Mouse (Mus musculus) C2C12 (cell line): ENCODE measurements at regions not wholly inside any gene's neighbourhood (a gene's known extent, or its start where the extent isn't known, plus 50 kb on each side); places are given as distances from the start of the nearest gene placed in this dataset.

ENCODE experiments used
- H3K27me3 ChIP-seq: one replicate; pipeline ENCODE4 v1.6.1; 2011; ENCODE audit not compliant: control insufficient read depth, insufficient read depth, insufficient read length
- H3K36me3 ChIP-seq: one replicate; pipeline ENCODE4 v1.6.1; 2011; ENCODE audit not compliant: control insufficient read depth, insufficient read depth
- H3K4me3 ChIP-seq: one replicate; pipeline ENCODE4 v1.5.1; 2011; ENCODE audit warnings: mild to moderate bottlenecking, control low read depth; ENCODE audit not compliant: poor library complexity, insufficient read depth, severe bottlenecking
- H3K79me2 ChIP-seq: one replicate; pipeline ENCODE4 v1.6.1; 2011; ENCODE audit not compliant: control insufficient read depth, insufficient read depth
- H3K79me3 ChIP-seq: one replicate; pipeline ENCODE4 v1.6.1; 2011; ENCODE audit warnings: low read depth, control low read depth
- H3ac ChIP-seq: one replicate; pipeline ENCODE3; 2011; ENCODE audit warnings: low read depth; ENCODE audit not compliant: control insufficient read depth, insufficient read length
- CEBPB ChIP-seq: IDR thresholded peaks from one replicate; pipeline ENCODE4 v1.6.1; 2011; ENCODE audit warnings: low read depth, mild to moderate bottlenecking, control low read depth, moderate library complexity
- CTCF ChIP-seq: IDR thresholded peaks from one replicate; pipeline ENCODE4 v1.5.1; 2011; ENCODE audit not compliant: control insufficient read depth, insufficient read depth, insufficient read length
- FOSL1 ChIP-seq: IDR thresholded peaks from one replicate; pipeline ENCODE4 v1.8.0; 2011; ENCODE audit warnings: mild to moderate bottlenecking, low read length; ENCODE audit not compliant: poor library complexity, insufficient read depth, severe bottlenecking
- MAX ChIP-seq: IDR thresholded peaks from one replicate; pipeline ENCODE4 v1.6.1; 2011; ENCODE audit warnings: mild to moderate bottlenecking, control low read depth
- MYOD1 ChIP-seq: IDR thresholded peaks from one replicate; pipeline ENCODE4 v1.6.1; 2011; ENCODE audit warnings: low read depth; ENCODE audit not compliant: control insufficient read depth, insufficient read length
- MYOG ChIP-seq: IDR thresholded peaks from one replicate; pipeline ENCODE4 v1.6.1; 2011; ENCODE audit not compliant: control insufficient read depth, insufficient read length; ENCODE audit errors: extremely low read depth
- USF1 ChIP-seq: IDR thresholded peaks from one replicate; pipeline ENCODE4 v1.6.1; 2011; ENCODE audit warnings: low read depth, mild to moderate bottlenecking, control low read depth, moderate library complexity

- no peaks in the 10 kb centered on the region for H3K36me3 ChIP-seq
- no peaks in the 10 kb centered on the region for H3K79me3 ChIP-seq
- H3ac ChIP-seq, result no peak overlapping the region
- TF ChIP-seq MYOG (no peak), MYOD1 (no peak), CTCF (no peak), CEBPB (no peak), MAX (no peak), USF1 (no peak), FOSL1 (no peak)
- no peak overlapping the region for H3K4me3 ChIP-seq
- peaks cover 19% of the 10 kb centered on the region for H3K27me3 ChIP-seq
- no peaks in the 10 kb centered on the region for H3K79me2 ChIP-seq
Observed at GRCm38 (mm10) chr14:67123300-67123699, 1114.3 kb upstream of the Gulo start.
